Mouse (Mus musculus) testis, adult 2 months (tissue): ENCODE results near the gene Cd276. TPM values are rescaled to one million over a fixed set of nuclear protein-coding genes. Genes with fewer than 3 reads are reported as not detected.

ENCODE experiments used
- H3K27ac ChIP-seq: fragments of 200-500 bp; 2 replicates; pipeline ENCODE4 v1.5.1; 2012; ENCODE audit warnings: low read depth, low read length; ENCODE audit not compliant: control insufficient read depth, insufficient read depth
- H3K27me3 ChIP-seq: fragments of 200-500 bp; 2 replicates; pipeline ENCODE4 v1.6.1; 2012; ENCODE audit warnings: mild to moderate bottlenecking, low read length, moderate library complexity; ENCODE audit not compliant: control insufficient read depth, insufficient read depth
- H3K36me3 ChIP-seq: fragments of 200-500 bp; 2 replicates; pipeline ENCODE4 v1.6.1; 2012; ENCODE audit warnings: mild to moderate bottlenecking, low read length; ENCODE audit not compliant: control insufficient read depth, insufficient read depth
- H3K4me1 ChIP-seq: fragments of 200-500 bp; 2 replicates; pipeline ENCODE4 v1.6.1; 2012; ENCODE audit warnings: low read length; ENCODE audit not compliant: control insufficient read depth, insufficient read depth
- H3K4me3 ChIP-seq: fragments of 200-500 bp; 2 replicates; pipeline ENCODE4 v1.5.1; 2012; ENCODE audit warnings: low read depth, mild to moderate bottlenecking, low read length, moderate library complexity, mixed read lengths; ENCODE audit not compliant: control insufficient read depth
- CTCF ChIP-seq: fragments of 200-500 bp; IDR thresholded peaks from 2 replicates; pipeline ENCODE4 v1.5.1; 2012; ENCODE audit warnings: low read depth, mild to moderate bottlenecking, inconsistent platforms, low read length, moderate library complexity; ENCODE audit not compliant: control insufficient read depth, insufficient read depth, insufficient replicate concordance
- POLR2A ChIP-seq: fragments of 200-500 bp; IDR thresholded peaks from 2 replicates; pipeline ENCODE4 v1.6.1; 2012; ENCODE audit warnings: low read depth, mild to moderate bottlenecking, inconsistent platforms, low read length, moderate library complexity; ENCODE audit not compliant: control insufficient read depth
- polyA plus RNA-seq: library from polyadenylated mRNA; depleted of rRNA; stranded (reverse); fragments of >200 nt; gene quantifications from 2 replicates; pipeline ENCODE4 v1.2.3, GENCODE M21; 2012

Cd276 gene
- polyA plus RNA-seq, 1 experiment, result 1.3 TPM

DNA sequence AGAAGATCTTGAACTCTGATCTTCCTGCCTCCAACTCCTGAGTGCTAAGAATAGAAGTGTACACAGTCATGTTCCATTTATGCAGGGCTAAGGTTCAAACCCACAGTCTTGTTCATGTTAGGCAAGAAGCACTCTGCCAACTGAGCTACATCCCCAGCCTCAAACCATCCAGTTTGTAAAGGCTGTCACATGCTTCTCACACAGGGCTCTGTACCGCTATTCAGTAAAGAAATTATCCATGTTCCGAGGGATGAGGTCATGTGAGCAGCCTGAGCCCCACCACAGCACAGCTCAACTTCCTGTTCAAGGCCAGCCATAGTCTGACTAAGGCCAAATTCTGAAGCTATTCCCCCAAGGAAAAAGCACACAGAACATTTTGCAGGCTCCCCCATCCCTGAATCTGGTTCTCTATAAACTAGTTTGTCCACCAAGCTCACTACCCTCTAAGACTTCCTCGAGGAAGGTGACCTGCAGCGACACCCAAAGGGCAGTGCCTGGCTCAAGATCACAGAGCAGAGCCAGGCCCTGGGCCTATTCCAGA lies 33.3 kb downstream of the Cd276 start:
- no peak overlapping the region for H3K27ac ChIP-seq
- no peaks in the 10 kb centered on the region for H3K36me3 ChIP-seq
- H3K4me1 ChIP-seq, result no peaks in the 10 kb centered on the region
- no peaks in the 10 kb centered on the region for H3K27me3 ChIP-seq
- TF ChIP-seq CTCF, result no peak
- no peak for TF ChIP-seq POLR2A
- no peak overlapping the region for H3K4me3 ChIP-seq

DNA sequence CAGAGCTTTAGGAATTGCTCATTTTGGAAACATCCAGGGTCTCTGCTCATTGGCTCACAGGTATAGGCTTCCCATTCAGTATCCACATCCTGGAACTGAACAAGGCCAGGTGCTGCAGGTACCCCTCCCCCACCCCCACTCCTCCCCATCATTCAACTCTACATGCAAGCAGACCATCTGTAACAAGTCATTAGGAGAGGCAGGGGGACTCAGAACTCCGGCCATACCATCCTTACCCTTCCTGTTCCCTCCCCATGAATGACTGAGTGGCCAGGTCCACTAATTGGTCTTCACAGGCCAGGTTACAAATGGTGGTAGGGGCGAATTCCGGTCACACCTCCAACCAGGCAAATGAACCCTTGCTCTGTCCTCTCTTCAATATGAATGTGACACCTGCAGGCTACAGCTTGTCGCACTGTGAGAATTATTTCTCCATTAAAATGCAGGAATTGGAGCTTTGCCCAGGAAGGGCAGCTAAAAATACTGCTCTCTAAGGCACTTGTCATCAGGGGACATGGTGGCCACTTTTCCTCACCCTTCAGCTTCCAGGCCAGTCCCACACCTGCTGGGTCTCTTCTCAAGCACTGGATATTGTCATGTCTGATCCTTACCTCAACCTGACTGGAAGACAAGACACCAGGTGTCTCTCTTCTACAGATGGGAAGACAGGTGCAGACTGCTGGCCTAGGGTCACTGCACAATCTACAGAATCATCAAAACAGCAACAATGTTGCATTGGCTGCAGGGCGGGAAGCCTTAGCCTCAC lies 34.2 kb downstream of the Cd276 start:
- Histone ChIP-seq H3K4me3 (no peak overlapping the region), H3K4me1 (no peaks in the 10 kb centered on the region), H3K36me3 (no peaks in the 10 kb centered on the region), H3K27ac (no peak overlapping the region), H3K27me3 (no peaks in the 10 kb centered on the region)
- TF ChIP-seq POLR2A (no peak), CTCF (no peak)

DNA sequence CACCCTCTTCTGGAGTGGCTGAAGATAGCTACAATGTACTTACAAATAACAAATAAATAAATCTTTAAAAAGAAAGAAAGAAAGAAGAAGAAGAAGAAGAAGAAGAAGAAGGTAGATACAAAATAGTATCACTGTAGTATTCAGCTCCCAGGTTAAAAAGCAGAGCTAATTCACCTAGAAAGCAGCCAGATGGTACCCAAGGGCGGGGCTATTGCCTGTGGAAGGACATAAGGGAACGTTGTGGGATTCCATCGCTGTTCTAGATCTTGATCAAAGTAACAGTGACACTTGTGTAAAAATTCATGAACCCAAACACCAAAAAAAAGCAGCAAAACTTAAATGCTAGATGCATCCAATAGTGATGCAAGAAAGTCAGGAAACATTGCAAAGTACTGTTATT lies 35.3 kb downstream of the Cd276 start:
- H3K36me3 ChIP-seq, result no peaks in the 10 kb centered on the region
- no peak overlapping the region for H3K27ac ChIP-seq
- H3K4me1 ChIP-seq, result no peaks in the 10 kb centered on the region
- H3K27me3 ChIP-seq, result no peaks in the 10 kb centered on the region
- TF ChIP-seq POLR2A (no peak), CTCF (no peak)
- H3K4me3 ChIP-seq, result no peak overlapping the region

DNA sequence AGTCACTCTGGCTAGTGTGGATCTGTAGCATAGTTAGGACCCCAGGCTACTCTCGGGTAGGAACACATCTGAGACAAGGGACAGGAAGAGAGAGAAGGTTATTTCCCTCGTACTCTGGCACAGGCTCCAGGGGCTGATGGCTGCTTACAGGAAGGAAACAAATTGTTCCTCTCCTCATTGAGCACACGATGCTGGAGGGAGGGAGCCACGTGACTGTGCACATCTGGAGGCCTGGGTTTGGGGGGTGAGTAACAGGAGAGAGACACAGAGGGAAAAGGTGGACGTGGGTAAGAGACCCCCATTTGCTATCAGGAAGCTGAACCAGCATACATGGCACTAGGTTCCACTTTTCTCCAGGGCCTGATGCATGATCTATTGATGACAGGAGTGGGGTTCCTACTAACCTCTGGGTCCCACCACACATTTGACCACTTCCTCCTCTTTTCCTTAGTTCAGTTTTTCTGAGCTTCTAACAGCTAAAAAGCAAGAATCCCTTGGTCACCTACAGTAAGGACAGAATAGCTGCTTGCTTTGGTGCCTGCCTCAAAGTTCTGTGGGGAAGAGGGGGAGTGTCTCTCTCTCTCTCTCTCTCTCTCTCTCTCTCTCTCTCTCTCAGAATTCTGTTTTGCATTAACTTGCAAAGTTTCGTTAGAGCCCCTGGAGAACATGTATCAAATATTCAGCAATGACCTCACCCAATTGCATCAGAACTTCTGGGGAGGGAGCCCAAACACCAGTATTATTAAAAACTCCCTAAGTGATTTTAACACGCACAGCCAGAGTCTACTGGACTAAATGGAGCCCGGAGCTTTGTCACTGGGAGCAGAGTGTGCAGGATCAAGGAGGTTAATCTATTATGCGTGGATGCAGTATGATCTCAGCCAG lies 37.1 kb downstream of the Cd276 start:
- no peaks in the 10 kb centered on the region for H3K36me3 ChIP-seq
- no peak overlapping the region for H3K4me3 ChIP-seq
- H3K27ac ChIP-seq, result no peak overlapping the region
- H3K4me1 ChIP-seq, result no peaks in the 10 kb centered on the region
- no peaks in the 10 kb centered on the region for H3K27me3 ChIP-seq
- TF ChIP-seq POLR2A, result no peak
- no peak for TF ChIP-seq CTCF

DNA sequence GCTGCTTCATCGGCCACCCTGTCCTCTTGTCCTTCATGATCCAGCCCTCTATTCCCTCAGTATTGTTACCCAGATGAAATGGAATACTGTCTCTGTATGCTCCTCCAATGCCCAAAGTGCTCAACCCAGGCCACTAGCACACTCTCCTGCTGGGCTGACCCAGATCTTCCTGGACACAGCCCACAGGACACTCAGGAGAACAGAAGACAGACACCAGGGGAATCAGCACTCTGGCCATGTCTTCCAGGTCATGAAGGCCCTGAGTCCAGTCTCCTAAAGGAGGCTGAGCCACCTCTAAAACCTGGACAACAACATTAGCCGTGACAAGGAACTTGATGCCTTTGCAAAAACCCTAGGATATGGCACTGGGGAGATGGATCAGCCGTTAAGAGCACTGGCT lies 38.8 kb downstream of the Cd276 start:
- Histone ChIP-seq H3K36me3 (no peaks in the 10 kb centered on the region), H3K4me1 (no peaks in the 10 kb centered on the region), H3K4me3 (no peak overlapping the region), H3K27ac (no peak overlapping the region), H3K27me3 (no peaks in the 10 kb centered on the region)
- TF ChIP-seq CTCF (no peak), POLR2A (no peak)

DNA sequence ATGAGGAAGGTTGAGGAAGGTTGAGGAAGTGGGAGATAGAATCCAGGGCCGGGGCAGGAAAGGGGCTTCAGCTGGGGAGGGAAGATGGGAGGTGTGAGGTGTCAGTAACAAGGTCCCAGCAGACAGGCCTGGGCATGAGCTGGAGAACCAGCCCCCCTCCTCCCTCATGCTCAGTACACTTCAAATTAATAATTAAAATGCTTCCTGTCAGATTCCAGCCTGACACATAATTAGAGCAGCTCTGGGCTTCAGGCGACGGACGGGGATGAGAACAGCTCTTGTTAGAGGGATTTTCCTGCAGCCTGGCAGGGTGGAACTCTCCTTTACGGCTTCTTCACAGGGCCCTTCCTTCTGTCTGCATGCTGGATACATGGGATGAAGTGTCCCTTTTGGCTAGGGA lies 41.5 kb downstream of the Cd276 start:
- Histone ChIP-seq H3K27ac (no peak overlapping the region), H3K27me3 (no peaks in the 10 kb centered on the region), H3K4me1 (no peaks in the 10 kb centered on the region), H3K4me3 (no peak overlapping the region), H3K36me3 (no peaks in the 10 kb centered on the region)
- TF ChIP-seq CTCF, result no peak
- no peak for TF ChIP-seq POLR2A

DNA sequence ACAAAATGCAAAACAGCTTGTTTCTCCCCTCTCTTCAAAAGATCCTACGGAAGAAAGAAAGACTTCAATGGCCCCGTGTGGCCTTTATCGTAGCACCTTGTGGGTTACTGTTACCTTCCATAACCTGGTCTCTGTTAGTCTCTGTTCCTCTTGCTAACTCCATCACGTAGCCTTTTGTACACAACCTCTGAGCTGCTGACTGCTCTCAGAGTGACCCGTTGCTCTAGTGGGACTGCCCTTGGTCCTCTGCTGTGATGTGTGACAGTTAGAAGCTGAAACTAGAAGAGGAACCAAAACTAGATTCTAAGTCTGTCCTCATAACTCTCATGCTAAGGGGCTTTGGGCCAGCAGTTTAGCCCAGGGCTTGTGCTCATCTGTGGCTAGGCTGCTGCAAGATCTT lies 44.8 kb downstream of the Cd276 start:
- TF ChIP-seq POLR2A (no peak), CTCF (no peak)
- no peaks in the 10 kb centered on the region for H3K4me1 ChIP-seq
- no peak overlapping the region for H3K27ac ChIP-seq
- no peaks in the 10 kb centered on the region for H3K36me3 ChIP-seq
- H3K4me3 ChIP-seq, result no peak overlapping the region
- no peaks in the 10 kb centered on the region for H3K27me3 ChIP-seq
